Mouse (Mus musculus) heart, adult 2 months (tissue): ENCODE data around the gene Bloc1s3.

ENCODE experiments used
- CTCF ChIP-seq: fragments of 200-600 bp; IDR thresholded peaks from 2 replicates; pipeline ENCODE4 v1.8.1; 2022; ENCODE audit warnings: antibody characterized with exemption, mild to moderate bottlenecking, moderate library complexity
- EP300 ChIP-seq: fragments of 200-500 bp; IDR thresholded peaks from 2 replicates; pipeline ENCODE4 v1.6.1; 2011; ENCODE audit warnings: low read depth, low read length, control low read depth; ENCODE audit not compliant: insufficient read depth
- POLR2A ChIP-seq: fragments of 200-500 bp; IDR thresholded peaks from 2 replicates; pipeline ENCODE4 v1.6.1; 2011; ENCODE audit warnings: mild to moderate bottlenecking, low read depth, low read length, control low read depth; ENCODE audit not compliant: insufficient read depth

- TF ChIP-seq EP300, result no peak
- no peak for TF ChIP-seq CTCF
- no peak for TF ChIP-seq POLR2A
Observed at GRCm38 (mm10) chr7:19557086-19557485, 48.9 kb upstream of the Bloc1s3 start.
